Comparison of ENCODE assay signal across 9 mouse cellular contexts in the genomic region with DNA sequence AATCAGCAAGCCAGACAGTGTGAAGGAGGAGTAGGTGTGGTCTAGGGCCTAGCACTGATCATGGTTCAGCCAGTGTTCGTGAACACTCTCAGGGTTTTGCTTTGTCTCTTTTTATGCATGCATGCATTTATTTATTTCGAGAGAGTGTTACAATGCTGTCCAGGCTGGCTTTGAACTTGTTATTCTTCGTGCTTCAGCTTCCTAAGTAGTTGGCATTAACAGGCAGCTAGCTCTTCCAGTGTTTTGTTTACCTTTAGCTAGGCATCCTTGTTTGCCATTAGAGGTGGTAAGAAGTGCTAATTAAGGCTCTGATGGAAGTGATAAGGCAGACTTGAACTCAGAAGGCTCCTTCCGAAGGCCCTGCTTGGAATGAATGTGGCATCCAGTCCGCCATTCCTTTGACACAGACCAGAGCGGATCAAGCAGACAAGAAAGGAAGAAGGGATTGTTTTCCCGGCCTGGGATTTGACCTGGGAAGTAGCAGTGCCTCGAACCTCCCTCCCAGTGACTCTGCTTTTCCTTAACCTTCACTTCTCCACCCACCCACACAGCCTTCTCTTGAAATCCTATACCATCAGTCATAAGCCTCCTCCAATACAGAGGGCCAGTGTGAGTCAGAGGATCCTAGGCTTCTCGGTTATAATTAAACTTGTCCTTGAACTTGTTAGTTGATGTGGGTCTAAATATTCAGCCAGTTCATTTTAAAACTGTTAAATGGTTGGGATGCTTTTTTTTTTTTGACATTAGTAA. TPM values are rescaled to one million over a fixed set of nuclear protein-coding genes. Genes with fewer than 3 reads are reported as not detected.
DNase-seq lines count a peak whose midpoint lies in the region; ATAC-seq and TF ChIP-seq lines count a peak whose summit lies in the region.
"Had no signal": no experiment of that assay in that cellular context is flagged by ENCODE, and none has a peak within 500 bp of the region (broad histone marks: within the 10 kb centered on the region; RNA-seq: fewer than 3 reads in every experiment).

No protein-coding gene starts in this region.

- H3K36me3 ChIP-seq in lung, embryonic 15.5 days, result no peaks in the 10 kb centered on the region
- H3K36me3 ChIP-seq in embryonic facial prominence, embryonic 14.5 days (ENCODE audit: control insufficient read depth, insufficient read depth, low read length), result 0 out of 2 replicates have a peak, but pooled peaks cover 4% of the 10 kb centered on the region
- H3K36me3 ChIP-seq in intestine, postnatal 0 days (ENCODE audit: control insufficient read depth, insufficient read depth), result no peaks in the 10 kb centered on the region
- H3K36me3 ChIP-seq in neural tube, embryonic 15.5 days, result no peaks in the 10 kb centered on the region

- peak overlapping the region; percentile 93 for H3K4me3 ChIP-seq in lung, embryonic 15.5 days
- peak overlapping the region; percentile 90 for H3K4me3 ChIP-seq in embryonic facial prominence, embryonic 14.5 days (ENCODE audit: low read depth, low read length)
- 0 out of 2 replicates have a peak overlapping the region, but pooled peaks have one; percentile 99 for H3K4me3 ChIP-seq in intestine, postnatal 0 days (ENCODE audit: low read depth, low read length)
- peak overlapping the region; percentile 82 for H3K4me3 ChIP-seq in neural tube, embryonic 15.5 days (replicated peaks)

- 0 out of 2 replicates have a peak overlapping the region, but pooled peaks have one; percentile 20 for H3K9ac ChIP-seq in lung, embryonic 15.5 days
- peak overlapping the region; percentile 90; the same call in 1 of the 2 replicates for H3K9ac ChIP-seq in embryonic facial prominence, embryonic 14.5 days (ENCODE audit: low read depth, low read length)
- H3K9ac ChIP-seq in intestine, postnatal 0 days (ENCODE audit: low read depth, low read length), result no peak overlapping the region
- 0 out of 2 replicates have a peak overlapping the region, but pooled peaks have one; percentile 23 for H3K9ac ChIP-seq in neural tube, embryonic 15.5 days (replicated peaks)

- no peaks in the 10 kb centered on the region for H3K9me3 ChIP-seq in lung, embryonic 15.5 days
- H3K9me3 ChIP-seq in embryonic facial prominence, embryonic 14.5 days (ENCODE audit: control insufficient read depth, low read length), result no peaks in the 10 kb centered on the region
- no peaks in the 10 kb centered on the region for H3K9me3 ChIP-seq in intestine, postnatal 0 days (ENCODE audit: control insufficient read depth)
- no peaks in the 10 kb centered on the region for H3K9me3 ChIP-seq in neural tube, embryonic 15.5 days (replicated peaks)

- H3K4me2 ChIP-seq in lung, embryonic 15.5 days, result peak overlapping the region; percentile 62
- H3K4me2 ChIP-seq in embryonic facial prominence, embryonic 14.5 days (ENCODE audit: low read depth, low read length), result peak overlapping the region; percentile 69
- H3K4me2 ChIP-seq in intestine, postnatal 0 days (replicated peaks; ENCODE audit: low read depth), result peak overlapping the region; percentile 86
- peak overlapping the region; percentile 67 for H3K4me2 ChIP-seq in neural tube, embryonic 15.5 days

- H3K27me3 ChIP-seq in lung, embryonic 15.5 days, result no peaks in the 10 kb centered on the region
- no peaks in the 10 kb centered on the region for H3K27me3 ChIP-seq in embryonic facial prominence, embryonic 14.5 days (replicated peaks; ENCODE audit: control insufficient read depth, insufficient read depth, low read length)
- no peaks in the 10 kb centered on the region for H3K27me3 ChIP-seq in intestine, postnatal 0 days (replicated peaks; ENCODE audit: control insufficient read depth, insufficient read depth, low read length)
- no peaks in the 10 kb centered on the region for H3K27me3 ChIP-seq in neural tube, embryonic 15.5 days (replicated peaks)

- 36% methylated on average over 9 of the region's 9 CpGs for WGBS in lung, embryonic 15.5 days
- 40% methylated on average over 9 of the region's 9 CpGs for WGBS in embryonic facial prominence, embryonic 14.5 days
- 44% methylated on average over 9 of the region's 9 CpGs for WGBS in intestine, postnatal 0 days
- WGBS in neural tube, embryonic 15.5 days, result 58% methylated on average over 9 of the region's 9 CpGs

- peaks cover 11% of the 10 kb centered on the region for H3K4me1 ChIP-seq in lung, embryonic 15.5 days
- peaks cover 23% of the 10 kb centered on the region for H3K4me1 ChIP-seq in embryonic facial prominence, embryonic 14.5 days (ENCODE audit: control insufficient read depth, insufficient read depth, low read length)
- peaks cover 12% of the 10 kb centered on the region; the same call in 1 of the 2 replicates for H3K4me1 ChIP-seq in intestine, postnatal 0 days (replicated peaks; ENCODE audit: control insufficient read depth, insufficient read depth, low read length)
- peaks cover 34% of the 10 kb centered on the region for H3K4me1 ChIP-seq in neural tube, embryonic 15.5 days

- TF ChIP-seq CTCF in intestine, postnatal 0 days (IDR thresholded peaks at IDR 0.05; ENCODE audit: low read depth), result no peak

- H3K27ac ChIP-seq in lung, embryonic 15.5 days, result no peak overlapping the region
- H3K27ac ChIP-seq in embryonic facial prominence, embryonic 14.5 days (replicated peaks; ENCODE audit: low read depth, low read length), result 0 out of 2 replicates have a peak overlapping the region, but pooled peaks have one; percentile 17
- H3K27ac ChIP-seq in intestine, postnatal 0 days (ENCODE audit: low read depth, low read length), result no peak overlapping the region
- H3K27ac ChIP-seq in neural tube, embryonic 15.5 days (replicated peaks), result no peak overlapping the region

- no peak for ATAC-seq in lung, embryonic 15.5 days (ENCODE audit: borderline replicate concordance, extremely low read depth, low FRiP score, low TSS enrichment)
- ATAC-seq in embryonic facial prominence, embryonic 14.5 days (ENCODE audit: low read depth), result no peak
- ATAC-seq in intestine, postnatal 0 days, result no peak
- ATAC-seq in neural tube, embryonic 15.5 days (ENCODE audit: low FRiP score), result no peak

- no peak for DNase-seq in lung, postnatal 4 days
- no peak for DNase-seq in embryonic facial prominence, embryonic 14.5 days (ENCODE audit: low spot score)
- DNase-seq in lung, postnatal 36 days, result no peak
- DNase-seq in left cerebral cortex, adult 8-10 months (ENCODE audit: low spot score in 2 of 2), result no peak
- no peak for DNase-seq in Muller cell, postnatal 12 days (ENCODE audit: inconsistent ontology term)
- DNase-seq: right cerebral cortex, postnatal 4 days had no signal

RNA-seq across cellular contexts. Expression of a gene that starts 1.7 kb away (rescaled TPM):
- 17.7 and 18.4 TPM in 2 replicates for polyA plus RNA-seq in lung, embryonic 15.5 days (2015; fragmentation: Nextera tagmentation; extraction: Ambion mirVana)
- polyA plus RNA-seq in embryonic facial prominence, embryonic 14.5 days (2014; fragmentation: Nextera tagmentation; extraction: Ambion mirVana), result 20.2 and 20.7 TPM in 2 replicates
- 16.6 and 17.8 TPM in 2 replicates for polyA plus RNA-seq in intestine, postnatal 0 days (2015; fragmentation: Nextera tagmentation; extraction: Ambion mirVana)
- polyA plus RNA-seq in neural tube, embryonic 15.5 days (2015; fragmentation: Nextera tagmentation; extraction: Ambion mirVana), result 14.5 and 16.9 TPM in 2 replicates
- 10 to 100 TPM; 23.2 to 24.7 (median 24.2) TPM for total RNA-seq in left cerebral cortex, adult 8-10 months (2022)

RNA-seq across cellular contexts. Expression of a gene that starts 28.9 kb away (rescaled TPM):
- polyA plus RNA-seq in lung, embryonic 15.5 days (2015; fragmentation: Nextera tagmentation; extraction: Ambion mirVana), result 469 and 494 TPM in 2 replicates
- polyA plus RNA-seq in embryonic facial prominence, embryonic 14.5 days (2014; fragmentation: Nextera tagmentation; extraction: Ambion mirVana), result 794 and 907 TPM in 2 replicates
- polyA plus RNA-seq in intestine, postnatal 0 days (2015; fragmentation: Nextera tagmentation; extraction: Ambion mirVana), result 520 and 549 TPM in 2 replicates
- 343 and 364 TPM in 2 replicates for polyA plus RNA-seq in neural tube, embryonic 15.5 days (2015; fragmentation: Nextera tagmentation; extraction: Ambion mirVana)
- total RNA-seq in left cerebral cortex, adult 8-10 months (2022), result 100 to 1,000 TPM; 292 to 338 (median 307) TPM

RNA-seq across cellular contexts. Expression of a gene that starts 37.0 kb away (rescaled TPM):
- polyA plus RNA-seq in lung, embryonic 15.5 days (2015; fragmentation: Nextera tagmentation; extraction: Ambion mirVana), result 1.6 and 2.0 TPM in 2 replicates
- 1.9 and 2.1 TPM in 2 replicates for polyA plus RNA-seq in embryonic facial prominence, embryonic 14.5 days (2014; fragmentation: Nextera tagmentation; extraction: Ambion mirVana)
- 1.5 and 2.1 TPM in 2 replicates for polyA plus RNA-seq in intestine, postnatal 0 days (2015; fragmentation: Nextera tagmentation; extraction: Ambion mirVana)
- 0.32 and 0.91 TPM in 2 replicates for polyA plus RNA-seq in neural tube, embryonic 15.5 days (2015; fragmentation: Nextera tagmentation; extraction: Ambion mirVana)
- total RNA-seq in left cerebral cortex, adult 8-10 months (2022), result 1 to 10 TPM; 2.2 to 3.0 (median 2.8) TPM

RNA-seq across cellular contexts. Expression of a gene that starts 40.0 kb away (rescaled TPM):
- polyA plus RNA-seq in lung, embryonic 15.5 days (2015; fragmentation: Nextera tagmentation; extraction: Ambion mirVana), result 41.6 and 43.5 TPM in 2 replicates
- polyA plus RNA-seq in embryonic facial prominence, embryonic 14.5 days (2014; fragmentation: Nextera tagmentation; extraction: Ambion mirVana), result 39.3 and 41.9 TPM in 2 replicates
- polyA plus RNA-seq in intestine, postnatal 0 days (2015; fragmentation: Nextera tagmentation; extraction: Ambion mirVana), result 26.0 and 28.8 TPM in 2 replicates
- 53.0 and 54.0 TPM in 2 replicates for polyA plus RNA-seq in neural tube, embryonic 15.5 days (2015; fragmentation: Nextera tagmentation; extraction: Ambion mirVana)
- total RNA-seq in left cerebral cortex, adult 8-10 months (2022), result 100 to 1,000 TPM in 1 of 4 experiments, 10 to 100 TPM in 3; 81.2 to 100 (median 86.1) TPM
